Comparison of ENCODE assay signal across 14 mouse cellular contexts in genomic region chr4:116377973-116378667, GRCm38 (mm10).
DNase-seq lines count a peak whose midpoint lies in the region; ATAC-seq and TF ChIP-seq lines count a peak whose summit lies in the region.
"Had no signal": no experiment of that assay in that cellular context is flagged by ENCODE, and none has a peak within 500 bp of the region (broad histone marks: within the 10 kb centered on the region; RNA-seq: fewer than 3 reads in every experiment).

No protein-coding gene starts in this region.

- intact Hi-C loops in heart, postnatal 10 days (cut with DNase I), result no loop called here

- no peak for TF ChIP-seq CTCF in intestine, postnatal 0 days (IDR thresholded peaks at IDR 0.05; ENCODE audit: low read depth)
- TF ChIP-seq CTCF in MEL (IDR thresholded peaks at IDR 0.05 in 2 of 3, conservative IDR thresholded peaks at IDR 0.05 in 1 of 3; ENCODE audit: control insufficient read depth in 1 of 3, insufficient read depth in 1 of 3, low read depth in 2 of 3, low read length in 3 of 3, poor library complexity in 1 of 3, severe bottlenecking in 1 of 3), result no peak
- TF ChIP-seq CTCF in forebrain, postnatal 0 days (IDR thresholded peaks at IDR 0.05; ENCODE audit: low read depth), result no peak

- no peaks in the 10 kb centered on the region for H3K36me3 ChIP-seq in intestine, embryonic 15.5 days
- H3K36me3 ChIP-seq in intestine, postnatal 0 days (ENCODE audit: control insufficient read depth, insufficient read depth), result no peaks in the 10 kb centered on the region
- peaks cover 0 to 2% of the 10 kb centered on the region in 2 experiments; a peak in 2 of 4 replicates for H3K36me3 ChIP-seq in MEL (ENCODE audit: control insufficient read depth in 1 of 2, insufficient read depth in 2 of 2, low read length in 2 of 2)
- H3K36me3 ChIP-seq in forebrain, postnatal 0 days (ENCODE audit: insufficient read depth), result no peaks in the 10 kb centered on the region

- H3K79me2 ChIP-seq in MEL (ENCODE audit: control insufficient read depth, insufficient read depth, low read length, poor library complexity), result no peaks in the 10 kb centered on the region

- WGBS in intestine, embryonic 15.5 days, result 50% methylated on average over 2 of the region's 2 CpGs
- 38% methylated on average over 2 of the region's 2 CpGs for WGBS in intestine, postnatal 0 days
- WGBS in forebrain, postnatal 0 days, result 49% methylated on average over 2 of the region's 2 CpGs

- no peaks in the 10 kb centered on the region for H3K4me1 ChIP-seq in intestine, embryonic 15.5 days (replicated peaks)
- H3K4me1 ChIP-seq in intestine, postnatal 0 days (replicated peaks; ENCODE audit: control insufficient read depth, insufficient read depth, low read length), result no peaks in the 10 kb centered on the region
- H3K4me1 ChIP-seq in MEL (ENCODE audit: control insufficient read depth in 1 of 2, insufficient read depth in 2 of 2, low read length in 2 of 2), result no peaks in the 10 kb centered on the region
- no peaks in the 10 kb centered on the region for H3K4me1 ChIP-seq in forebrain, postnatal 0 days (ENCODE audit: insufficient read depth)
- H3K4me1 ChIP-seq: hindbrain, embryonic 13.5 days had no signal

- peak; percentile 25; the same call in 1 of the 2 replicates for ATAC-seq in intestine, embryonic 15.5 days
- ATAC-seq in intestine, postnatal 0 days, result no peak
- no peak for ATAC-seq in forebrain, postnatal 0 days
- no peak for ATAC-seq in megakaryocyte progenitor cell, adult 5-6 weeks (replicated peaks; ENCODE audit: poor library complexity)
- ATAC-seq: forebrain, embryonic 16.5 days had no signal

- TF ChIP-seq RAD21 in MEL (IDR thresholded peaks at IDR 0.05; ENCODE audit: low read depth, low read length), result no peak

- DNase-seq in MEL (ENCODE audit: low read depth, low spot score), result peak; percentile 19
- DNase-seq in fat pad, adult 2 months (ENCODE audit: extremely low read depth, low read depth, low spot score), result peak; percentile 30
- DNase-seq in heart, postnatal 10 days, result peak; percentile 72 to 73
- DNase-seq in forebrain, postnatal 0 days, result no peak
- no peak for DNase-seq in cerebellum, postnatal 36 days
- DNase-seq: cerebellum, adult 18-20 months; retina, postnatal 1 day; thymus, postnatal 36 days had no signal

- H3K27me3 ChIP-seq in intestine, embryonic 15.5 days (replicated peaks), result no peaks in the 10 kb centered on the region
- H3K27me3 ChIP-seq in intestine, postnatal 0 days (replicated peaks; ENCODE audit: control insufficient read depth, insufficient read depth, low read length), result no peaks in the 10 kb centered on the region
- no peaks in the 10 kb centered on the region for H3K27me3 ChIP-seq in MEL (ENCODE audit: control insufficient read depth in 1 of 2, insufficient read depth in 2 of 2, low read length in 2 of 2)
- no peaks in the 10 kb centered on the region for H3K27me3 ChIP-seq in forebrain, postnatal 0 days (ENCODE audit: insufficient read depth, low read length)
- H3K27me3 ChIP-seq: hindbrain, embryonic 13.5 days had no signal

- no peaks in the 10 kb centered on the region for H3K9me3 ChIP-seq in intestine, embryonic 15.5 days
- no peaks in the 10 kb centered on the region for H3K9me3 ChIP-seq in intestine, postnatal 0 days (ENCODE audit: control insufficient read depth)
- no peaks in the 10 kb centered on the region for H3K9me3 ChIP-seq in MEL (replicated peaks; ENCODE audit: insufficient read depth, low read length)
- no peaks in the 10 kb centered on the region for H3K9me3 ChIP-seq in forebrain, postnatal 0 days (ENCODE audit: low read length)
- H3K9me3 ChIP-seq: hindbrain, embryonic 13.5 days had no signal

- no peak overlapping the region for H3K4me2 ChIP-seq in intestine, embryonic 15.5 days (replicated peaks)
- H3K4me2 ChIP-seq in intestine, postnatal 0 days (replicated peaks; ENCODE audit: low read depth), result no peak overlapping the region
- H3K4me2 ChIP-seq in forebrain, postnatal 0 days (ENCODE audit: low read depth), result no peak overlapping the region
- H3K4me2 ChIP-seq: hindbrain, embryonic 13.5 days; liver, embryonic 11.5 days had no signal

- TF ChIP-seq POLR2A in MEL (IDR thresholded peaks at IDR 0.05; ENCODE audit: control insufficient read depth in 1 of 2, insufficient read depth in 1 of 2, low read depth in 1 of 2, low read length in 2 of 2, poor library complexity in 1 of 2), result no peak

- H3K4me3 ChIP-seq in intestine, embryonic 15.5 days (replicated peaks), result no peak overlapping the region
- H3K4me3 ChIP-seq in intestine, postnatal 0 days (ENCODE audit: low read depth, low read length), result no peak overlapping the region
- H3K4me3 ChIP-seq in MEL (ENCODE audit: control insufficient read depth in 1 of 2, insufficient read depth in 1 of 2, low read depth in 2 of 2, low read length in 2 of 2), result no peak overlapping the region
- H3K4me3 ChIP-seq in forebrain, postnatal 0 days (ENCODE audit: low read depth, low read length), result no peak overlapping the region
- H3K4me3 ChIP-seq: hindbrain, embryonic 13.5 days had no signal

- no peak overlapping the region for H3K9ac ChIP-seq in intestine, embryonic 15.5 days
- no peak overlapping the region for H3K9ac ChIP-seq in intestine, postnatal 0 days (ENCODE audit: low read depth, low read length)
- H3K9ac ChIP-seq in MEL (ENCODE audit: control insufficient read depth, low read depth, low read length, poor library complexity, severe bottlenecking), result no peak overlapping the region
- no peak overlapping the region for H3K9ac ChIP-seq in forebrain, postnatal 0 days
- H3K9ac ChIP-seq: hindbrain, embryonic 13.5 days had no signal

- no peak overlapping the region for H3K27ac ChIP-seq in intestine, embryonic 15.5 days
- no peak overlapping the region for H3K27ac ChIP-seq in intestine, postnatal 0 days (ENCODE audit: low read depth, low read length)
- H3K27ac ChIP-seq in MEL (ENCODE audit: control insufficient read depth, low read depth, low read length), result no peak overlapping the region
- H3K27ac ChIP-seq in forebrain, postnatal 0 days (ENCODE audit: low read depth, low read length), result no peak overlapping the region
- H3K27ac ChIP-seq: hindbrain, embryonic 13.5 days had no signal

- TF ChIP-seq EP300 in MEL (IDR thresholded peaks at IDR 0.05; ENCODE audit: low read depth in 1 of 2, low read length in 2 of 2), result no peak

TF ChIP-seq in MEL, 35 proteins besides CTCF, POLR2A, EP300 and RAD21:
- TF ChIP-seq TCF12 (IDR thresholded peaks at IDR 0.05; ENCODE audit: low read depth, low read length) (no peak), MEF2A (IDR thresholded peaks at IDR 0.05; ENCODE audit: extremely low read depth, insufficient replicate concordance, low read depth, low read length, poor library complexity, severe bottlenecking) (0 out of 2 replicates have a peak, but pooled peaks have one; percentile 16)

Comparison
In these comparisons a context has a peak if more than half of its experiments do, and no peak if none do; other contexts are left out.
1. DNase-seq: peak in MEL (single experiment), fat pad, adult 2 months (single experiment) and heart, postnatal 10 days (2 of 2); none in forebrain, postnatal 0 days (single experiment) and cerebellum, postnatal 36 days (0 of 2).